Mouse (Mus musculus): Measurements from ENCODE around the gene Gkap1.

DNA sequence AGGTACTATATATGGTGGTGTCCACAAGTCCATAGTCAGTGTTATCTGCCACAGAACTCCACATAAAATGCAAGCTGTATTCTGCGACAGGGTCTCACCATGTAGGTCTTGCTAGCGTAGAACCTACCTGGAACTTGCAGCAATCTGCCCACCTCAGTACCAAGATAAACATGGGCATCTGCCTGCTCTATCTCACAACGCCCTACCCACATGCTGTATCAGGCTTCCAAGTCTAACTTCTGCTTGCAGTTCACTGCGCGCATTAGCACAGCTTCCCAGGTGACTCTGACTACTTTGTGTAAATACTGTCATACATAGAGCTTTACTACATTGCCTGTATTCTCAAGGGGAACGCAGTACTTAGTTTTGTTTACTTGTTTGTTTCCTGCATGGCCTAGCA lies 26.5 kb upstream of the Gkap1 start:
- TF ChIP-seq CTCF (conservative IDR thresholded peaks at IDR 0.05; ENCODE audit: low read length) (no peak), NANOG (IDR thresholded peaks at IDR 0.05; ENCODE audit: borderline replicate concordance, low read length) (no peak), POU5F1 (IDR thresholded peaks at IDR 0.05; ENCODE audit: borderline replicate concordance, low read length) (no peak)

Data from E14TG2a.4 (cell line).